Mouse (Mus musculus) central nervous system, embryonic 11.5 days (tissue): ENCODE measurements around the gene Gm5849. TPM values are rescaled to one million over a fixed set of nuclear protein-coding genes. Genes with fewer than 3 reads are reported as not detected.

Source experiments
- polyA plus RNA-seq: library from polyadenylated mRNA; depleted of rRNA; stranded (reverse); fragments of >200 nt; gene quantifications from 2 replicates; pipeline ENCODE4 v1.2.3, GENCODE M21; 2012; rRNA removed

The Gm5849 gene
- not detected in 2 replicates for polyA plus RNA-seq

DNA sequence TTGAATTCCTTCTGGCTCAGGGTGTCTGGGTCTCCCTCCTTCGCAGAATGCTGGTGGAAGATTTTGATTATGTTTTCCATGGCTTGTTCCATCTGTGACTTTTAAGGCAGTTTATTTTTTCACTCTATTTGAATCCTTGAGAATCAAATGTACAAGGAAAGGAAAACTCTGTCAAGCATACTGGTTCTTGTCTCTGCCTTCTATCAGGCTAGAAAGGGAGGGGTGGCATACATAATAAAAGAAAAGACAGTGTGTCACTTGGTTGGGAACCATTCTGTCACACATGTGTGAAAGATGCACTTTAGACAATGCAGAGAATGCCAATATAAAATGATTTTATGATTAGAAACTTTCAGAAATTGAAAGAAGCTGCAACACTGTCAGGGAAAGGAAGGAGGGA lies at the start of gene Gm5849:
Gene Gm5849 (minus strand): TSS at position 101 of the 400 bp plus-strand sequence.

GRCm38 (mm10) chr3:90726606-90727005 lies 51.1 kb downstream of the Gm5849 start, which contains the start of gene Pglyrp4:
Gene Pglyrp4, plus strand, starts transcription at chr3:90726906.

Other genes starting within 250 kb of the Gm5849 start
- 21.0 and 26.2 TPM in 2 replicates for gene S100a16, start 240.6 kb downstream of the Gm5849 start, polyA plus RNA-seq
- 0.04 TPM in 1 of 2 replicates, not detected in the other for gene S100a3, start 217.3 kb downstream of the Gm5849 start, polyA plus RNA-seq
- not detected in 2 replicates for gene S100a2, start 187.6 kb downstream of the Gm5849 start, polyA plus RNA-seq
- gene Gm42674, start 176.0 kb downstream of the Gm5849 start, polyA plus RNA-seq = not detected in 2 replicates
- 2.1 and 2.6 TPM in 2 replicates for gene S100a4, start 174.1 kb downstream of the Gm5849 start, polyA plus RNA-seq
- gene S100a5, start 169.4 kb downstream of the Gm5849 start, polyA plus RNA-seq = not detected in 2 replicates
- 14.9 and 15.9 TPM in 2 replicates for gene S100a6, start 165.0 kb downstream of the Gm5849 start, polyA plus RNA-seq
- gene S100a7a, start 123.9 kb downstream of the Gm5849 start, polyA plus RNA-seq = 0.04 and 0.06 TPM in 2 replicates
- 4.8 and 13.3 TPM in 2 replicates for gene S100a8, start 108.9 kb downstream of the Gm5849 start, polyA plus RNA-seq
- gene S100a9, start 82.2 kb downstream of the Gm5849 start, polyA plus RNA-seq = 18.1 and 27.3 TPM in 2 replicates
- gene Pglyrp4, start 51.0 kb downstream of the Gm5849 start, polyA plus RNA-seq = not detected in 2 replicates